Mouse (Mus musculus): ENCODE measurements at regions not wholly inside any gene's neighbourhood (a gene's known extent, or its start where the extent isn't known, plus 50 kb on each side); places are given as distances from the start of the nearest gene placed in this dataset.
"Not testable (repeated sequence)": the region's sequence is repeated elsewhere in the genome, so short reads cannot be mapped to it uniquely, and the experiment has no call there.

DNA sequence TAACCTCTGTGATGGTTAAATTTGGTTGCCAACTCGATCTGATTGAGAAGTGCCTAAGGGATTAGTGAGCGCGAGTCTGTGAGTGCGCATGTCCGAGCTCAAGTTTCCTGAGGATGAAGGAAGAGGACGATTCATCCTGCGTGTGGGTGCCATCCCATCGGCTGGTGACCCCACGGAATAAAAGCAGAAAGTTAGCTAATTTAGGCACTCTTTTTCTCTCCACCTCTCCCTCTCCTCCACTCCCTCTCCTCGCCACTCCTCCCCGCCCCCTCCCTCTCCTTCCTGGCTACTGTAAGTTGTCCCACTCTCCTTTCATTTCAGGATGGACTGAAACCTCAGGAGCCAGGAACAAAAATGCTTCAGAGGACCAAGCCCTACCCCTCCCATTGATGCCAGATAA, 168.9 kb upstream of the Gm10131 start:
- Histone ChIP-seq H3K9ac (ENCODE audit: control insufficient read depth, low read depth, low read length, poor library complexity, severe bottlenecking) (no peak overlapping the region), H3K27ac (ENCODE audit: control insufficient read depth, low read depth, low read length) (no peak overlapping the region), H3K9me3 (replicated peaks; ENCODE audit: insufficient read depth, low read length) (no peaks in the 10 kb centered on the region)

DNA sequence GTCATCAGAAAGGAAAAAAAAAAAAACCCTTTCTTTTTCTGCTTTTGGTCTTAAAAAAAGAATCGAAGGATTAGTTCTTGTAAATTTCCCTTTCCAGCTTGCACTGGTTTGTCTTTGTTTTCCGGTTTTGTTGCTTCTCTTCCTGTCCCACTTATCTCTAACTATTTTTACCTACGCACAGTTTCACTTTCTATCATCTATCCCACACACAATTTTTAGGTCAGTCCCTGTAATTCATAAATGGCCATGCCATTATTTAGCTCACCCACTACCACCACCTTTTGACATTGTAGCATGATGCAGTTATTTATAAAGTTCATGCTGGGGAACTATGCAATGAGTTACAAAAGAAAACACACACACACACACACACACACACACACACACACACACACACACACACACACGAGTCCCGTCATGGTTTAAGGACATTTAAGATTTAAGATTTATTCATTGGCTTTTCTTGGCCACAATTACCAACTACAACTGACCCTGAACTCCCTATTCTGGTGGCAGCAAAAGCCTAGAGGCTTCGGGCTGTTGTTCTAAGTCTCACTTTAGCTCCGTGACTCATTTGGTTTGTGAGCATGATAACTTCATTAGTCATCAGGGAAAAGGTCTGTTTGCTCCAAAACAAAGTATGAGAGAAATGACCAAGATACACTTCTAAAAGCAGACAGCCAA, 164.6 kb upstream of the Gm10131 start:
- H3K36me3 ChIP-seq (ENCODE audit: control insufficient read depth in 1 of 2, insufficient read depth in 2 of 2, low read length in 2 of 2) = no peaks in the 10 kb centered on the region
- TF ChIP-seq TCF12 (IDR thresholded peaks at IDR 0.05; ENCODE audit: low read depth, low read length) (no peak), UBTF (IDR thresholded peaks at IDR 0.05; ENCODE audit: borderline replicate concordance, insufficient read depth, low read depth, low read length) (no peak), CTCF (IDR thresholded peaks at IDR 0.05 in 2 of 3, conservative IDR thresholded peaks at IDR 0.05 in 1 of 3; ENCODE audit: control insufficient read depth in 1 of 3, insufficient read depth in 1 of 3, low read depth in 2 of 3, low read length in 3 of 3, poor library complexity in 1 of 3, severe bottlenecking in 1 of 3) (no peak)
- DNase-seq (ENCODE audit: low read depth, low spot score) = no peak
- H3K27me3 ChIP-seq (ENCODE audit: control insufficient read depth in 1 of 2, insufficient read depth in 2 of 2, low read length in 2 of 2) = no peaks in the 10 kb centered on the region
- H3K4me3 ChIP-seq (ENCODE audit: control insufficient read depth in 1 of 2, insufficient read depth in 1 of 2, low read depth in 2 of 2, low read length in 2 of 2) = peak overlapping the region in 1 of 2 experiments; percentile 26; a peak in 2 of 4 replicates
- H3K4me1 ChIP-seq (ENCODE audit: control insufficient read depth in 1 of 2, insufficient read depth in 2 of 2, low read length in 2 of 2) = no peaks in the 10 kb centered on the region
- H3K79me2 ChIP-seq (ENCODE audit: control insufficient read depth, insufficient read depth, low read length, poor library complexity) = no peaks in the 10 kb centered on the region
- no peak overlapping the region for H3K27ac ChIP-seq (ENCODE audit: control insufficient read depth, low read depth, low read length)
- H3K9ac ChIP-seq (ENCODE audit: control insufficient read depth, low read depth, low read length, poor library complexity, severe bottlenecking) = no peak overlapping the region
- no peaks in the 10 kb centered on the region for H3K9me3 ChIP-seq (replicated peaks; ENCODE audit: insufficient read depth, low read length)

More for the DNA sequence above, 168.9 kb upstream of the Gm10131 start:
- no peaks in the 10 kb centered on the region for H3K36me3 ChIP-seq (ENCODE audit: control insufficient read depth in 1 of 2, insufficient read depth in 2 of 2, low read length in 2 of 2)
- TF ChIP-seq POLR2AphosphoS2 (IDR thresholded peaks at IDR 0.05; ENCODE audit: low read length) (no peak), MXI1 (IDR thresholded peaks at IDR 0.05; ENCODE audit: low read depth, low read length) (no peak), ZMIZ1 (IDR thresholded peaks at IDR 0.05; ENCODE audit: low read depth, low read length) (no peak), POLR2A (IDR thresholded peaks at IDR 0.05; ENCODE audit: control insufficient read depth in 1 of 2, insufficient read depth in 1 of 2, low read depth in 1 of 2, low read length in 2 of 2, poor library complexity in 1 of 2) (no peak), USF1 (IDR thresholded peaks at IDR 0.05; ENCODE audit: low read depth, low read length) (no peak), EP300 (IDR thresholded peaks at IDR 0.05; ENCODE audit: low read depth in 1 of 2, low read length in 2 of 2) (no peak), SIN3A (IDR thresholded peaks at IDR 0.05; ENCODE audit: low read length) (no peak), MAFK (IDR thresholded peaks at IDR 0.05; ENCODE audit: borderline replicate concordance, low read depth, low read length) (no peak), BHLHE40 (IDR thresholded peaks at IDR 0.05; ENCODE audit: borderline replicate concordance, low read depth, low read length) (no peak), MAZ (IDR thresholded peaks at IDR 0.05; ENCODE audit: low read depth, low read length) (no peak), TCF12 (IDR thresholded peaks at IDR 0.05; ENCODE audit: low read depth, low read length) (no peak), SMC3 (IDR thresholded peaks at IDR 0.05; ENCODE audit: low read depth, low read length) (no peak), GATA1 (IDR thresholded peaks at IDR 0.05; ENCODE audit: low read depth, low read length) (no peak), ZNF384 (IDR thresholded peaks at IDR 0.05; ENCODE audit: low read depth, low read length) (no peak)
- no peaks in the 10 kb centered on the region for H3K79me2 ChIP-seq (ENCODE audit: control insufficient read depth, insufficient read depth, low read length, poor library complexity)
- no peak for DNase-seq (ENCODE audit: low read depth, low spot score)
- H3K4me3 ChIP-seq (ENCODE audit: control insufficient read depth in 1 of 2, insufficient read depth in 1 of 2, low read depth in 2 of 2, low read length in 2 of 2) = no peak overlapping the region
- H3K27me3 ChIP-seq (ENCODE audit: control insufficient read depth in 1 of 2, insufficient read depth in 2 of 2, low read length in 2 of 2) = no peaks in the 10 kb centered on the region
- no peaks in the 10 kb centered on the region for H3K4me1 ChIP-seq (ENCODE audit: control insufficient read depth in 1 of 2, insufficient read depth in 2 of 2, low read length in 2 of 2)

GRCm38 (mm10) chr8:34274796-34275195, 163.3 kb upstream of the Gm10131 start:
- H3K4me3 ChIP-seq (ENCODE audit: control insufficient read depth in 1 of 2, insufficient read depth in 1 of 2, low read depth in 2 of 2, low read length in 2 of 2); H3K36me3 ChIP-seq (ENCODE audit: control insufficient read depth in 1 of 2, insufficient read depth in 2 of 2, low read length in 2 of 2); H3K9me3 ChIP-seq (replicated peaks; ENCODE audit: insufficient read depth, low read length); H3K27ac ChIP-seq (ENCODE audit: control insufficient read depth, low read depth, low read length); H3K27me3 ChIP-seq (ENCODE audit: control insufficient read depth in 1 of 2, insufficient read depth in 2 of 2, low read length in 2 of 2); H3K79me2 ChIP-seq (ENCODE audit: control insufficient read depth, insufficient read depth, low read length, poor library complexity); H3K9ac ChIP-seq (ENCODE audit: control insufficient read depth, low read depth, low read length, poor library complexity, severe bottlenecking); H3K4me1 ChIP-seq (ENCODE audit: control insufficient read depth in 1 of 2, insufficient read depth in 2 of 2, low read length in 2 of 2); DNase-seq (ENCODE audit: low read depth, low spot score): not testable (repeated sequence)

All from MEL (cell line).